Mouse (Mus musculus) adrenal gland, postnatal 4 days (tissue): ENCODE results near the gene Gm960. TPM values are rescaled to one million over a fixed set of nuclear protein-coding genes. Genes with fewer than 3 reads are reported as not detected.
A peak's percentile ranks its signal among the peaks of the same experiment; 100 is the strongest.

Experiments used
- DNase-seq, 2 experiments: peaks; one replicate each; pipeline ENCODE4 v3.0.0; 2021 to 2022; ENCODE audit warnings: low spot score in 2 of 2, mixed read lengths in 2 of 2
- total RNA-seq, 2 experiments: library from RNA; stranded (reverse); gene quantifications; 2 replicates each; pipeline ENCODE4 v1.2.3; 2021

Gm960 gene
- total RNA-seq, 2 experiments from 2014 or later, result 0.28 to 0.56 TPM

- no peak for DNase-seq
Measured at GRCm38 (mm10) chr19:4712156-4712780, 13.8 kb upstream of the Gm960 start.

- no peak for DNase-seq
Measured at GRCm38 (mm10) chr19:4711601-4712155, 13.2 kb upstream of the Gm960 start.

- DNase-seq, result no peak
Measured at GRCm38 (mm10) chr19:4711098-4711600, 12.7 kb upstream of the Gm960 start, which contains the start of gene Sptbn2. Gene Sptbn2, plus strand, starts transcription at chr19:4711167.

- no peak for DNase-seq
Measured at GRCm38 (mm10) chr19:4708765-4709164, 10.3 kb upstream of the Gm960 start.

GRCm38 (mm10) chr19:4701221-4701620 lies 2.8 kb upstream of the Gm960 start:
- no peak for DNase-seq

- DNase-seq, result no peak
Measured at GRCm38 (mm10) chr19:4700656-4701055, 2.2 kb upstream of the Gm960 start.

- DNase-seq, result no peak
Measured at GRCm38 (mm10) chr19:4699821-4700220, 1.4 kb upstream of the Gm960 start.

GRCm38 (mm10) chr19:4698856-4699255 lies 388 bp upstream of the Gm960 start:
- DNase-seq, result no peak

DNA sequence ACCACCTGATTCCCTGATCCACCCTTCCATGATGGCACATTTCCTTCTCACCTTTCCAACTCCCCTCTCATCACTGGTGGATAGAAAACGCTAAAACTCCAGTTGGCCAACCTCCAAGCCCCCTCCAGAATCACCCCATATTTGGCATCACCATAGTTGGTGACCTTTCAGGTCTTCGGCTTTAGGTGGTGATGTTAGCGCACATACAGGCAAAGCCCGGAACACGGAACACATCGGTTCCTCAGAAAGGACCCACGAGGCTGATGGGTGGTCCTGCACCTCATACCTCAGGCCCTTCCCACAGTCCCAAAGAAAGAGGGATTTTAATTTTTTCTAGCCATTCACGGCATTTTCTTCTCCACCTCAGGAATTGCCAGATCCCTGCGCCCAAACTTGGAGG lies 747 bp downstream of the Gm960 start:
- no peak for DNase-seq

DNA sequence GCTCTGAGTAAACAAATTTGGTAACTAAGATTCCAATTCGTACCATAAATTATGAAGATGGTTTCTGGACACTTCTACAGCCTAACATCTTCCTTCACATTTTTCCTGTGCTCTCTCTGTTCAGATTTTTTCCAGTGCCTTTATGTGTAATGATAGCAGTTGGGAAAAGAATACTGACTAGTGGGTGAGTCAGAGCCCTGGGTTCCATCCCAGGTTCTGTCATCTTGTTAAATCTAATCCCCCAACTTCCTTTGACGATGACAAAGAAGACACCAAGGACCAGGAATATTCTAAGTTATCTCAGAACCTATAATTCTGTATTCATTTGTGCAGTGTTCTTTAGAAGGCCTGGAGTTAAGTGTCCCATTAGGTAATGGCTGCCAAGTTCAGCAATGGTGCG lies 1.3 kb downstream of the Gm960 start:
- DNase-seq, result no peak

DNA sequence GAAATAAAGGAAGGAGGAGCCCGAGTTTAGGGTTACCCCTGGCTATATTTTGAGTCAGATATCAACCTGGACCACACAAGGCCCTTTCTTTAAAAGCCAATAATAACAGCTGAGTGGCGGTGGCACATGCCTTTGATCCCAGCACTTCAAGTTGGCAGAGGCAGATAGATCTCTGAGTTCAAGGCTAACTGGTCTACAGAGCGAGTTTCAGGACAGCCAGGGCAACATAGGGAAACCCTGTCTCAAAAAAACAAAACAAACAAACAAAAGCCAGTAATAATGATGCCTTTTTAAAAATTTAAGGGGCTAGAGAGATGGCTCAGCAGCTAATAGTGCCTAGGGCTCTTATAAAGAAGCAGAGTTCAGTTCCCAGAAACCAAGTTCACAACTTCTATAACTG lies 4.1 kb downstream of the Gm960 start:
- DNase-seq, result no peak

GRCm38 (mm10) chr19:4672401-4672800 lies 26.1 kb downstream of the Gm960 start:
- DNase-seq, result no peak

DNA sequence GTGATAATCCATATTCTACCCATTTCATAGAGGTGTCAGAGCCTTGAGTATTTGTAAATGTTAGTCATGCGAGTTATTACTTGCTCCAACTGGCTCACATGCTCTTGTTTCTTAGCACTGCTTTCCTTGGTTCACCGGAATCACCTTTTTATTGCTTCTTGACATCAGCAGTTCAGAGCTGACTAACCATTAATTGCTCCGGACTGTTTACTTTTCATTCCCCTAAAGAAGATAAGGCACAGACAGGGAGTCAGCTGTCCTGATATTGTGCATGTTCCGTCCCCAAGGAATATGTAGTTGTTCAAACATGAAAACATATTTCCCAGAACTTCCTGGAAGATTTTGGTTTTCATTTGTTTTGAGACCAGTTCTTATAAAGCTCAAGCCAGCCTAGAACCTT lies 27.7 kb downstream of the Gm960 start:
- no peak for DNase-seq

DNA sequence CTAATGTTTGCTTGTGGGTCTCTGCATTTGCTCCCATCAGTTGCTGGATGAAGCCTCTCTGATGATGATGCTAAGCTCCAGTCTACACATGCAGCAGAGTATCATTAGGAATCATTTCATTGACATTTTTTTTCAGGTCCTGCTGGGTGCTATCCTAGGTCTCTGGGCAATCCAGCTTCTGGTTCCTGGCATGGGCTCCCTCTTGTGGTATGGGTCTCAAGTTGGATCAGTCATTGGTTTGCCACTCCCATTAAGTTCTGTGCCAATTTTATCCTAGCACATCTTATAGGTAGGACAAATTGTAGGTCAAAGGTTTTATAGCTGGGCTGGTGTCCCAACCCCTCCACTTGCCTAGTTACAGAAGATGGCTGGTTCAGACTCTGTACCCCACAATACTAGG lies 31.7 kb downstream of the Gm960 start:
- no peak for DNase-seq

DNA sequence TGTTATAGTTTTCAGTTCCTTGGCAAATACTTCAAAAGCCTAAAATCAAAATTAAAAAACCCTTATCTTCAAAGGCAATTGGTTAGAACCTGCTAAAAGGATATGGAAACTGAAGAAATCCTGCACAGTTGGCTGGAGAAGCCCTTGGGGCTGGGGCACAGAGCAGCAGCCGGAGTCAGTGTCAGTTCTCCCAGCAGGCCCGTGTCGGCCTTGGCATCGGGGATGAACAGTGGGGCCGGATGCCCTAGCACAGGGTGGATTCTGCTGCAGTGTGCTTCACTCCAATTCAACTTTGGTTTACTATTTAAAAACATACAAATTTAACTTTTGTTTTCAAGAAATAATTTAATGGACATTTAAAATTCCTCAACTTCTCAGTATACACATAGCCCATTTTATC lies 40.3 kb downstream of the Gm960 start:
- no peak for DNase-seq

DNA sequence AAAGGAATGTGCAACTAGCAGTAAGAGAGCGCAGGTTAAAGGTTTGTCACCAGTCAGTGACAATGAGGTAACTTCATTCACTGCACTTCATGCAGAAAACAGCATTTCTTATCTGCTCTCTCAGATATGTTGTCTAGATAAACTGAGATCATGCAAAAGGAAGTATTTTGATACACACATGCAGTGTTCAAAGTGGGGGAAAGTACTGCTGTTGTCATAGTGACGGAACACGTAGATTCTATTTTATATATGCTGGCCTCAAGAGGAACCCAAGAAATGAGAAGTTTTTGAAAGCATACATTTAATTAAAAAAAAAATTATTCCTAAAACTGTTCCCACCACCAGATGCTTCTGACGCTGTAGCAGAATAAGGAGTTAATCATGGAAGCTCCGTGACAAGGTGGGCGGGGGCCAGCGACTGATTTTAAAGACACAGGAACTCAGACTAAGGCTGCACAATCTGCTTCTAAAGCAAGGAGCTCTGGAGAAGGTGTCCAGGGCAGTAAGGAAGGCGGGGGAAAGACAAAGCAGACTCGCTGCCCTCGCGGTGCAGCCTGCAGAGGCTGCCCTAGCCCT lies 51.5 kb downstream of the Gm960 start:
- no peak for DNase-seq

- no peak for DNase-seq
Measured at GRCm38 (mm10) chr19:4644271-4644670, 54.2 kb downstream of the Gm960 start.

- DNase-seq, result no peak
Measured at GRCm38 (mm10) chr19:4635986-4636385, 62.5 kb downstream of the Gm960 start.

- DNase-seq, result no peak
Measured at GRCm38 (mm10) chr19:4628819-4629218, 69.6 kb downstream of the Gm960 start.

- no peak for DNase-seq
Measured at GRCm38 (mm10) chr19:4625829-4626535, 72.5 kb downstream of the Gm960 start.

DNA sequence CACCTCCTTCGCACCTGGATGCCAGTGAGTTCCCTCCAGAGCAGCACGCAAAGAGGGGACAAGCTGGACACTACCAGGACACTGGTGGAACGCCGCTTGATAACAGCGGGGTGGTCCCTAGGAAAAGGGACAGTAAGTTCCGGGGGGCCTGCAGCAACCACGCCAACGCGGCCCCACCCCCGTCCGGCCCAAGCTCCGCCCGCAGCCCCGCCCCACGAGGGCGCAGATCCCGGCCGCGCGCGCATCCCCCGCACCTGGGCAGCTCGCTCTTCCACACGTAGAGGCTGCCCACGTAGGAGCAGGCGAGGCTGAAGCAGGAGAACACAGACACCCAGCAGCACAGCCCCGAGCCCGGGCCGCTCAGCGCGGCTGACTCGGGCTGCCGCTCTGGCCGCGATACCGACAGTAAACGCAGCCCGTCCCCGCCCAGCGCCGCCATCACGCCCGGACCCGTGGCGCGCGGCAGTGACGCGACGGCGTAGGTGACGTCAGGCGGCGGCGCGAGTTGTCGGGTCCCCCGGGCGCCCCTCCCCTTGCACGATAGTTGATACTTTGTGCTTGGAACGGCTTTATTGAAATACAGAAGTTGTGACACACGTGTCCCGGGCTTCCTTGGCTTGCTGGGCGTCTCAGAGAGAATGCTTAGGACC lies 73.2 kb downstream of the Gm960 start, which contains the start of gene Rce1:
Gene Rce1 (minus strand): TSS at position 463 of the 650 bp plus-strand sequence.
- peak; percentile 73 to 82 for DNase-seq
